Mouse (Mus musculus) liver, embryonic 12.5 days (tissue): ENCODE results near the gene Gtdc1. TPM values are rescaled to one million over a fixed set of nuclear protein-coding genes. Genes with fewer than 3 reads are reported as not detected.

Experiments
- ATAC-seq: fragments of 200-750 bp; cut with Nextera tagmentation; 2 replicates; pipeline ENCODE4 v1.8.0; 2017; ENCODE audit warnings: moderate number of reproducible peaks, mild to moderate bottlenecking, moderate library complexity
- H3K27ac ChIP-seq: fragments of 300-500 bp; sonication (generic); 2 replicates; pipeline ENCODE4 v1.5.1; 2016; ENCODE audit warnings: mild to moderate bottlenecking
- H3K27me3 ChIP-seq: fragments of 300-500 bp; sonication (generic); replicated peaks from 2 replicates; pipeline ENCODE4 v1.6.1; 2016; ENCODE audit warnings: mild to moderate bottlenecking, moderate library complexity
- H3K36me3 ChIP-seq: fragments of 300-500 bp; sonication (generic); 2 replicates; pipeline ENCODE4 v1.6.1; 2016; ENCODE audit warnings: mild to moderate bottlenecking, moderate library complexity
- H3K4me1 ChIP-seq: fragments of 300-500 bp; sonication (generic); 2 replicates; pipeline ENCODE4 v1.6.1; 2016
- H3K4me2 ChIP-seq: fragments of 300-500 bp; sonication (generic); 2 replicates; pipeline ENCODE4 v1.6.1; 2016; ENCODE audit warnings: mild to moderate bottlenecking, moderate library complexity
- H3K4me3 ChIP-seq: fragments of 300-500 bp; sonication (generic); 2 replicates; pipeline ENCODE4 v1.5.1; 2016; ENCODE audit warnings: mild to moderate bottlenecking, moderate library complexity
- H3K9ac ChIP-seq: fragments of 300-500 bp; sonication (generic); 2 replicates; pipeline ENCODE4 v1.6.1; 2016; ENCODE audit warnings: mild to moderate bottlenecking, moderate library complexity
- H3K9me3 ChIP-seq: fragments of 300-500 bp; sonication (generic); replicated peaks from 2 replicates; pipeline ENCODE4 v1.6.1; 2016; ENCODE audit warnings: mild to moderate bottlenecking, moderate library complexity
- WGBS: fragments of 180-500 bp; shearing (Covaris S2); methylation state at CpG from one replicate; pipeline ENCODE4 v1.1.7; 2016; ENCODE audit not compliant: insufficient replicate concordance; 5-methylcytosine and 5-hydroxymethylcytosine counted together
- polyA plus RNA-seq: library from polyadenylated mRNA; unstranded; fragments of >200 nt; fragmentation: Nextera tagmentation; extraction: Ambion mirVana; gene quantifications from 2 replicates; pipeline ENCODE4 v1.2.1, GENCODE M21; 2016

Gene Gtdc1
- polyA plus RNA-seq, 1 experiment from 2014 or later = 5.6 TPM

DNA sequence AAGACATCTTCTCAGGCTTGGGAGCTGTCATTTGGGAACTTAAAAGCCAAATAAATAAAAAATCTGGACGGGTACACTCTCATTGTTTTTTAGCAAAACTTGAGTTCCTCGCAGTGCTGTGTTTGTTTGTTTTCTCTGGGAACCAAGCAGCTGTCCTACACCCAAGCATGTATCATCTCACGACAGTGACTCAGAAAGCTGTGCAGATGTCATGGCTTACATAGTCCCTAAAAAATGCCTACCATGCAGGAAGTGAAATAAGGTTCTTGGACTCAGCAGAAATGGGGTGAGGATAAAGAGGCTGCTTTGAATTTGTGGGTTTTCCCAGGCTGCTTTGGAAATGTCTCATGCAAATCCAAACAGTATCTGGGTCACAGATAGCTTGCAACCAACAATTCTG, 28.8 kb upstream of the Gtdc1 start:
- Histone ChIP-seq H3K9ac (no peak overlapping the region), H3K27ac (peak overlapping the region; percentile 27), H3K4me3 (no peak overlapping the region), H3K4me2 (no peak overlapping the region), H3K4me1 (peaks cover 43% of the 10 kb centered on the region), H3K27me3 (no peaks in the 10 kb centered on the region), H3K9me3 (no peaks in the 10 kb centered on the region), H3K36me3 (no peaks in the 10 kb centered on the region)
- 42% methylated on average over 3 of the region's 3 CpGs for WGBS
- no peak for ATAC-seq

- 39% methylated on average over 6 of the region's 6 CpGs for WGBS
- no peak overlapping the region for H3K9ac ChIP-seq
- peak overlapping the region; percentile 27; the same call in 1 of the 2 replicates for H3K27ac ChIP-seq
- peak; percentile 72 for ATAC-seq
- no peak overlapping the region for H3K4me3 ChIP-seq
- no peaks in the 10 kb centered on the region for H3K9me3 ChIP-seq
- H3K36me3 ChIP-seq = no peaks in the 10 kb centered on the region
- H3K4me1 ChIP-seq = peaks cover 43% of the 10 kb centered on the region
- peak overlapping the region; percentile 43 for H3K4me2 ChIP-seq
- no peaks in the 10 kb centered on the region for H3K27me3 ChIP-seq
Observed at GRCm38 (mm10) chr2:44955506-44955905, 28.0 kb upstream of the Gtdc1 start.

DNA sequence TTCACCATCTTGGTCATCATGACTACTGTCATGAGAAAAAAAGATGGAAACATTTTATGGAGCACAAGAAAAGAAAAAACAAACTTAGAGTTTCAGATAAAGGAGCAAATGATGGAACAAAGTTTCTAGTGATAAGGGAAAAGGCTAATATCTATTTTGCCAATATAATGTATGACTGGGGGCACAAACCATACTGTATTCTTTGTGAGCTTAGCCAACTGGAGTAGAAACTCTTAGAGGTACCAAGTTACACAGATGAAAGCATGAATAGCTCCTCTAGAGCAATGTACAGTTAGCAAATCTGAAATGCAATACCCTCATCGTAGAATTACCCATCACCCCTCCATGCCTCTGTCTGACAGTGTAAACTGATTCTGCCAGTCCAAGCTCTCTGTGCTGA, 26.7 kb upstream of the Gtdc1 start:
- ATAC-seq = no peak
- H3K27ac ChIP-seq = peak overlapping the region; percentile 16
- H3K36me3 ChIP-seq = no peaks in the 10 kb centered on the region
- 79% methylated on average over 1 of the region's 1 CpGs for WGBS
- H3K4me1 ChIP-seq = peaks cover 43% of the 10 kb centered on the region
- H3K9me3 ChIP-seq = no peaks in the 10 kb centered on the region
- no peak overlapping the region for H3K4me3 ChIP-seq
- H3K27me3 ChIP-seq = no peaks in the 10 kb centered on the region
- H3K4me2 ChIP-seq = no peak overlapping the region
- H3K9ac ChIP-seq = no peak overlapping the region

GRCm38 (mm10) chr2:44952830-44953422, 25.5 kb upstream of the Gtdc1 start:
- no peak overlapping the region for H3K9ac ChIP-seq
- 10% methylated on average over 6 of the region's 6 CpGs for WGBS

GRCm38 (mm10) chr2:44951651-44952213, 24.3 kb upstream of the Gtdc1 start:
- H3K36me3 ChIP-seq = no peaks in the 10 kb centered on the region
- H3K4me2 ChIP-seq = no peak overlapping the region
- no peaks in the 10 kb centered on the region for H3K27me3 ChIP-seq
- H3K4me3 ChIP-seq = no peak overlapping the region
- no peak overlapping the region for H3K27ac ChIP-seq
- no peak overlapping the region for H3K9ac ChIP-seq
- H3K4me1 ChIP-seq = peaks cover 43% of the 10 kb centered on the region
- no peak for ATAC-seq
- no peaks in the 10 kb centered on the region for H3K9me3 ChIP-seq
- 71% methylated on average over 4 of the region's 4 CpGs for WGBS

More at GRCm38 (mm10) chr2:44952830-44953422, 25.5 kb upstream of the Gtdc1 start:
- Histone ChIP-seq H3K27ac (peak overlapping the region; percentile 75), H3K4me3 (no peak overlapping the region), H3K9me3 (no peaks in the 10 kb centered on the region), H3K4me1 (peaks cover 43% of the 10 kb centered on the region), H3K36me3 (no peaks in the 10 kb centered on the region), H3K4me2 (peak overlapping the region; percentile 41), H3K27me3 (no peaks in the 10 kb centered on the region)
- peak; percentile 77 for ATAC-seq

DNA sequence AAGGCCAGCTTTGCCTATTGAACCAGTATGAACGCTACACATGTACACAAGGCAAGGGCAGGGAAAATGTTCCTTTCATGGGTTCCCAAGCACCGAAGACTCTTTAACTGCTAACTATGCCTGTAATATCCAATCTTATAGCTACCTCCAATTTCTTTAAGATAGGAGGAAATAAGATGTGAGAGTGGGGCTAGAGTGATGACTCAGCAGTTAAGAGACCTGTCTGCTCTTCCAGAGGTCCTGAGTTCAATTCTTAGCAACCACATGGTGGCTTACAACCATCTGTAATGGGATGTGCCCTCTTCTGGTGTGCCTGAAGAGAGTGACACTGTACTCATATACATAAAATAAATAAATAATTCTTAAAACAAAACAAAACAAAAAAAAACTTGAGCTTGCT, 17.2 kb upstream of the Gtdc1 start:
- Histone ChIP-seq H3K4me3 (no peak overlapping the region), H3K4me1 (no peaks in the 10 kb centered on the region), H3K9me3 (no peaks in the 10 kb centered on the region), H3K9ac (no peak overlapping the region), H3K27ac (no peak overlapping the region), H3K36me3 (no peaks in the 10 kb centered on the region), H3K4me2 (no peak overlapping the region), H3K27me3 (no peaks in the 10 kb centered on the region)
- 90% methylated on average over 2 of the region's 2 CpGs for WGBS
- ATAC-seq = no peak

GRCm38 (mm10) chr2:44930951-44931350, 3.5 kb upstream of the Gtdc1 start:
- no peak overlapping the region for H3K27ac ChIP-seq
- no peak overlapping the region for H3K4me3 ChIP-seq
- H3K9me3 ChIP-seq = no peaks in the 10 kb centered on the region
- H3K4me1 ChIP-seq = peaks cover 10% of the 10 kb centered on the region
- H3K9ac ChIP-seq = no peak overlapping the region
- WGBS = 81% methylated on average over 3 of the region's 3 CpGs
- no peak for ATAC-seq
- no peaks in the 10 kb centered on the region for H3K36me3 ChIP-seq
- H3K27me3 ChIP-seq = no peaks in the 10 kb centered on the region
- H3K4me2 ChIP-seq = no peak overlapping the region

DNA sequence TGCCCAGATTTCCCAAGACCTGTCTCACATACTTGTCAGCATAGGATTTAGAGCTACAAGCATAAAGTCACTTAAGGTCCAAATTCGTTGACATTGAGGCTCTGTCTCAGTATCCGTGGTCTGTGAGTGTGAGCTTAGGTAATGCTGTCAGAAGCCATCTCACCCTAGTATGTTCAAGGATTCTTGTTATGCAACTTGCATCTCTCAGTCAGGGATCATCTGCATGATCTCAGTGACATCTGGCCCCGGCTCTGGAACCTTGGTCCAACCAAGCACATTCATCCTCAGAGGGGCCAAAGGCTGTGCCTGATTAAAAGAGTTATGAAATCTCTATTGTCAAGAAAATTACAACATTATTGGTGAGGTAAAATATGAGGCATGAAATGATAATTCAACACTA, 1.2 kb upstream of the Gtdc1 start:
- Histone ChIP-seq H3K4me2 (no peak overlapping the region), H3K4me3 (no peak overlapping the region), H3K4me1 (peaks cover 20% of the 10 kb centered on the region), H3K27ac (no peak overlapping the region), H3K27me3 (no peaks in the 10 kb centered on the region), H3K9ac (no peak overlapping the region), H3K9me3 (no peaks in the 10 kb centered on the region), H3K36me3 (no peaks in the 10 kb centered on the region)
- ATAC-seq = no peak
- 76% methylated on average over 3 of the region's 3 CpGs for WGBS

DNA sequence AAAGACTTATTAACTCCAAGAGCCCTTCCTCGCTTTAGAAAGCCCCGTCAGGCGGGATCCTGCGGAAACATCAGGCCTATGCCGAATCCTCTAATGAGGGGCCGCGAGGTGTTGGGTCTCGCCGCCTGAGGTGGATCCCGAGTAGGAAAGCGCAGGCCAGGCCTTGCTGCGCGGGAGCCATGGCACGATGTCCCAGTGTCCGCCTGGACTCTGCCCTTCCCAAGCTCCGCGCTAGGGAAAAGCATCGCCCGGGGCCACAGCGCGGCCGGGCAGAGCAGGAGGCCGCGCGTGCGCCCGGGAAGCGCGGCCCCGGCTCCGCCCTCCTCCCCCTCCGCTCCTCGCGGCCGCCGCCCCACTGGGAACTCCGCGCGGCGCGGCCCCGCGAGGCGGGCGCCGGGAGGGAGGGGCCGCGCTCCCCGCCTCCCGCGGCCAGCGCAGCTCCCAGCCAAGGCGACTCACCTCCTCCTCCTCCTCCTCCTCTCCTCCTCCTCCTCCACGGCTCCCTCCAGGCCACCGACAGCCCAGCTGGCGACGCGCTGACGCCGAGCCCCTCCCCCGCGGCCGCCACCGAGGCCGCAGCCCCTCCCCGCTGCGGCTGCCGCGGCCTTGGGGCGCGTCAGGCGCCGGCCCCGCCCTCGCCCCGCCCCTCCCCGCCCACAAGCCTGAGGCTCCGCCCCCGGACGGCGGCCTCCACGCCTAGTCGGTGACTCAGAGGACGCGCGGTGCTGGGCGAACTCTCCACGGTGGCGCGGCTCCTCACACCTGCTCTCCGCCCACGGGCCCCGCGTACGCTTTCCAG, 575 bp downstream of the Gtdc1 start:
- peak overlapping the region; percentile 82 for H3K4me3 ChIP-seq
- H3K9ac ChIP-seq = peak overlapping the region; percentile 85
- H3K4me2 ChIP-seq = peak overlapping the region; percentile 82
- peak; percentile 92 for ATAC-seq
- H3K4me1 ChIP-seq = peaks cover 25% of the 10 kb centered on the region
- no peaks in the 10 kb centered on the region for H3K9me3 ChIP-seq
- no peaks in the 10 kb centered on the region for H3K27me3 ChIP-seq
- under 1% methylated on average over 48 of the region's 95 CpGs for WGBS
- peak overlapping the region; percentile 94 for H3K27ac ChIP-seq
- H3K36me3 ChIP-seq = no peaks in the 10 kb centered on the region

DNA sequence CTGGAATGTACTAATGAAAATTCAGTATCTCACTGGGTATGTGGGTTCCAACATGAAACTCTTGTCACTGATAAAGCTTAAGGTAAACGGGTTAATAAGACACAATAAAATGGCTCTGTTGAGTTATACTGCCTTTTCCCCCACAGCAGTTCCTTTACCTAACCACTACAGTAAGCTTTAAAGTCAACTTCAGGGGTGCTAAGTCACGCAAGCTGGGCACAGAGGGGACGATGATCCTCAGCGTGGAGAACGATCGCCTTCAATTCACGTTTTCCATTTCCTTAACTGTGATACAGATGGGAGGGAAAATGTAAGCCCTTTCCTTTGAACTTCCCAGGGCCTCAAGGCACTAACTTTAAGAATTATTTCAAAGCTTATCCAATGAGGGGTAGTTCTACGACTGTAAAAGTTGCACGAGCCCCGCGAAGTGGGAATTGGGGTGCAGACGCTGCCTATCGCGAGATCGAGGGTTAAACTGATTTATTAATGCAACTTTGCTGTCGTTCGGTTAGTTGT, 1.2 kb downstream of the Gtdc1 start:
- peak overlapping the region; percentile 94 for H3K27ac ChIP-seq
- peak overlapping the region; percentile 82 for H3K4me2 ChIP-seq
- H3K36me3 ChIP-seq = no peaks in the 10 kb centered on the region
- no peak for ATAC-seq
- H3K27me3 ChIP-seq = no peaks in the 10 kb centered on the region
- peak overlapping the region; percentile 85 for H3K9ac ChIP-seq
- H3K9me3 ChIP-seq = no peaks in the 10 kb centered on the region
- H3K4me3 ChIP-seq = peak overlapping the region; percentile 82
- H3K4me1 ChIP-seq = peaks cover 25% of the 10 kb centered on the region
- 1% methylated on average over 17 of the region's 17 CpGs for WGBS

DNA sequence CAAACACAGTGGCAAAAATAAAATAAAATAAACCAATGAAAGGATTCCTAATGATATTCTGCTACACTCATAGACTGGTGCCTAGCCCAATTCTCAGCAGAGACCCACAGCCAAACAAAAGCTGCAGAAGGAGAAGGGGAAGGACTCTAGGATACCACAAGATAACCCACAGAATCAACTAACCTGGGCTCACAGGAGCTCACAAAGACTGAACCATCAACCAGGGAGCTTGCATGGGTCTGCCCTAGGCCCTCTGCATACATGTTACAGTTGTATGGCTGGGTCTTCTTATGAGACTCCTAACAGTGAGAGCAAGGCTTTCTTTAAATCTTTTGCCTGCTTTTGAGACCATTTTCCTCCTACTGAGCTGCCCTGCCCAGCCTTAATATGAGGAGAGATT, 2.8 kb downstream of the Gtdc1 start:
- Histone ChIP-seq H3K4me1 (peaks cover 30% of the 10 kb centered on the region), H3K27me3 (no peaks in the 10 kb centered on the region), H3K27ac (no peak overlapping the region), H3K9me3 (no peaks in the 10 kb centered on the region), H3K4me3 (no peak overlapping the region), H3K36me3 (no peaks in the 10 kb centered on the region), H3K9ac (no peak overlapping the region), H3K4me2 (no peak overlapping the region)
- ATAC-seq = no peak
